Mouse (Mus musculus) kidney, postnatal 0 days (tissue): ENCODE data around the gene Dsp. TPM values are rescaled to one million over a fixed set of nuclear protein-coding genes. Genes with fewer than 3 reads are reported as not detected.

ENCODE experiments used
- ATAC-seq: fragments of 200-750 bp; cut with Nextera tagmentation; replicated peaks from 2 replicates; pipeline ENCODE4 v1.8.0; 2017; ENCODE audit warnings: low read depth, moderate number of reproducible peaks, moderate TSS enrichment, moderate library complexity; ENCODE audit not compliant: low FRiP score
- DNase-seq: peaks from one replicate; pipeline ENCODE4 v3.0.0-alpha.2; 2016; ENCODE audit warnings: low spot score
- H3K27ac ChIP-seq: fragments of 300-500 bp; sonication (generic); 2 replicates; pipeline ENCODE4 v1.5.1; 2014; ENCODE audit warnings: mild to moderate bottlenecking
- H3K27me3 ChIP-seq: fragments of 300-500 bp; sonication (generic); 2 replicates; pipeline ENCODE4 v1.6.1; 2014; ENCODE audit warnings: low read length, mixed read lengths; ENCODE audit not compliant: insufficient read depth
- H3K36me3 ChIP-seq: fragments of 300-500 bp; sonication (generic); 2 replicates; pipeline ENCODE4 v1.6.1; 2014; ENCODE audit warnings: low read length, mixed read lengths; ENCODE audit not compliant: insufficient read depth
- H3K4me1 ChIP-seq: fragments of 300-500 bp; sonication (generic); replicated peaks from 2 replicates; pipeline ENCODE4 v1.6.1; 2014; ENCODE audit warnings: antibody characterized with exemption, low read length, mixed read lengths; ENCODE audit not compliant: insufficient read depth
- H3K4me2 ChIP-seq: fragments of 300-500 bp; sonication (generic); 2 replicates; pipeline ENCODE4 v1.6.1; 2014; ENCODE audit warnings: mild to moderate bottlenecking, low read length, moderate library complexity, mixed read lengths
- H3K4me3 ChIP-seq: fragments of 300-500 bp; sonication (generic); replicated peaks from 2 replicates; pipeline ENCODE4 v1.5.1; 2014; ENCODE audit warnings: low read depth, low read length
- H3K9ac ChIP-seq: fragments of 300-500 bp; sonication (generic); 2 replicates; pipeline ENCODE4 v1.6.1; 2014; ENCODE audit warnings: low read depth, low read length
- H3K9me3 ChIP-seq: fragments of 300-500 bp; sonication (generic); replicated peaks from 2 replicates; pipeline ENCODE4 v1.6.1; 2016; ENCODE audit warnings: low read length, inconsistent platforms, mixed read lengths
- CTCF ChIP-seq: IDR thresholded peaks from 2 replicates; pipeline ENCODE4 v1.5.1; 2016; ENCODE audit warnings: antibody characterized with exemption, low read depth, mild to moderate bottlenecking, moderate library complexity
- WGBS: fragments of 180-500 bp; shearing (Covaris S2); extraction: QIAGEN DNeasy Blood & Tissue Kit; methylation state at CpG from one replicate; pipeline ENCODE4 v1.1.7; 2014; 5-methylcytosine and 5-hydroxymethylcytosine counted together
- polyA plus RNA-seq: library from polyadenylated mRNA; unstranded; fragments of >200 nt; fragmentation: Nextera tagmentation; extraction: Ambion mirVana; gene quantifications from 2 replicates; pipeline ENCODE4 v1.2.1, GENCODE M21; 2015

The Dsp gene
- polyA plus RNA-seq, result 4.4 and 4.8 TPM in 2 replicates

DNA sequence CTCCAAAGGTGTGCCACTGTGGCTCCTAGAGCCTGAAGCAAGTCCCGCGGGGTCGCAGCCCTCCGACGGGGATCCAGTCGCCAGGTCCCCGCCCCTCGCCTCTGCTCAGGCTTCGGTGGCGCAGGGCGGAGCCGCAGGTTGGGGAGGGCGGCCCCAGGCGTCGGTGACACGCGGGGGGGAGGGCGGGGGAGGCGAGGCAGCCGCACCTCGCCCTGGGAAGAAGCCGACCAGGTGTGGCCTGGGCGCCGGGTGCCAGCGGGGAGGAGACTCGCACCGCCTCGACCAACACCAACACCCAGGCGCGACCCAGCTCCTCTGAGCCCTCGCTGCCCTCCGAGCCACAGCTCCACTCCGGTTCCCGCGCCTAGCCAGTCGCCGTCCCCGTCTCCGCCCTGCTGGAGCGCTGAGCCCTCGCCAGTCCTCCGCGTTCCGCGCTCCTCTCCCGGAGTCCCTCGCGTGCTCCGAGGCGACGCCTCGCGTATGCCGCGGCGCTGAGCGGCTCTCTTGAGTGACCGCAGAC, at the start of gene Dsp:
Gene Dsp, plus strand, starts transcription at position 226 of the 520 bp plus-strand sequence.
- no peaks in the 10 kb centered on the region for H3K36me3 ChIP-seq
- ATAC-seq (peak; percentile 78), DNase-seq (peak; percentile 61)
- H3K27ac ChIP-seq, result peak within 1 kb of the TSS; percentile 76
- H3K9ac ChIP-seq, result peak within 1 kb of the TSS; percentile 48
- peak within 1 kb of the TSS; percentile 46 for H3K4me3 ChIP-seq
- 0 out of 2 replicates have a peak, but pooled peaks cover 7% of the 10 kb centered on the region for H3K27me3 ChIP-seq
- peak within 1 kb of the TSS; percentile 77 for H3K4me2 ChIP-seq
- WGBS, result under 1% methylated on average over 48 of the region's 58 CpGs
- peaks cover 9% of the 10 kb centered on the region; the same call in 1 of the 2 replicates for H3K4me1 ChIP-seq
- no peaks in the 10 kb centered on the region for H3K9me3 ChIP-seq
- TF ChIP-seq CTCF, result no peak

DNA sequence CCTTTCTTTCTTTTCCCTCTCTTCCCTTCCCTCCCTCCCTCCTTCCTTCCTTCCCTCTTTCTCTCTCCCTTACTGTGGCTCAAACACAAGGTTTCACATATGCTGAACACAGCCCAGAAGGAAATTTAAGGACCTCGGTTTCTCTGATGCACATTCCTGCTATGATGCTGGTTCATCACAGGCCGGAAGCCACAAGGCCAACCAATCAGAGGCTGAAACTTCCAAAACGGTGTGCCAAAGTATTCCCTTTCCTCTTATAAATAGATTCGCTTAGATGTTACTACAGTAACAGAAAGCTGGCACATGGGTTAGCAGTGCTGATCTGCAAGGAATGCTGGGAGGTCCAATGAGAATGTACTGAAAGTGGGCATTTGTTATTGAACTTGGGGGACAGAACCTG, 47.7 kb upstream of the Dsp start:
- no peak for ATAC-seq
- no peak overlapping the region for H3K4me3 ChIP-seq
- DNase-seq, result no peak
- no peak for TF ChIP-seq CTCF
- no peaks in the 10 kb centered on the region for H3K4me1 ChIP-seq
- no peak overlapping the region for H3K9ac ChIP-seq
- no peaks in the 10 kb centered on the region for H3K27me3 ChIP-seq
- H3K27ac ChIP-seq, result no peak overlapping the region
- no peaks in the 10 kb centered on the region for H3K36me3 ChIP-seq
- no peak overlapping the region for H3K4me2 ChIP-seq
- WGBS, result 76% methylated on average over 4 of the region's 4 CpGs
- H3K9me3 ChIP-seq, result no peaks in the 10 kb centered on the region

DNA sequence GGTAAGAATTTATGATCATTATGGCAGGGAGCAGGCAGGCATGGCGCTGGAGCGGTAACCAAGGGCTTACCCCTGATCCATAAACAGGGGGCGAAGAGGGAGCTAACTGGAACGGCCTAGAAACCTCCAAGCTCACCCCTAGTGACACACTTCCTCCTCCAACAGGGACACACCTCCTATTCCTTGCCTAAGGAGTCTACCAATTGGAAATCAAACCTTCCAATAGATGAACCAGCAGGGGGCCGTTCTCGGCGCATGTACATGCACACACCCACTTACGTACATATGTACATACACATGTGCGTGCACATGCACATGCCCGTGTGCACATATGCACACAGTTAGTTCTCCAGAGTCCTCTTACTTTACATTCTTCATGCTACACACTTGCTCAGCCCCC, 46.6 kb upstream of the Dsp start:
- Histone ChIP-seq H3K27ac (no peak overlapping the region), H3K4me1 (no peaks in the 10 kb centered on the region), H3K9ac (no peak overlapping the region), H3K4me2 (no peak overlapping the region), H3K9me3 (no peaks in the 10 kb centered on the region), H3K4me3 (no peak overlapping the region), H3K27me3 (no peaks in the 10 kb centered on the region), H3K36me3 (no peaks in the 10 kb centered on the region)
- TF ChIP-seq CTCF, result no peak
- 78% methylated on average over 10 of the region's 10 CpGs for WGBS
- DNase-seq, result no peak
- ATAC-seq, result no peak

DNA sequence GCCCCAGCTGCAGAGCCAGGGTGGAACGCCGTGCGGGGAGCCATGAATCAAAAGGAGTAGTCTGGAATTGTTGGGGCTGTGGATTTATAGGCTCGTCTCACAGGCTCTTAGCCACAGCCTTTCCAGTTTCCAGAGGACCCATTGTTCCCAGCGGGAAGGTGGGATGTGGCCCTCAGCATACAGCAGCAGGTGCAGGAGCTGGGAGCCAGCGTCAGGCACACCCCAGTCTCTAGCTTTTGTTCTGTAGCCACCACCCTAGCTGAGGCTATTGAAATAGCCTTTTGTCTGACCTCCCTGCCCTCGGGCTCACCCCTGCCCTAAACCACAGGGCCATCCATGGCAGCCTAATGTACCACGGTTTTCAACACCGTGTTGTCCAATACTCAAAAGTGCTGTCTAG, 42.0 kb upstream of the Dsp start:
- H3K4me1 ChIP-seq, result no peaks in the 10 kb centered on the region
- H3K4me2 ChIP-seq, result no peak overlapping the region
- H3K9me3 ChIP-seq, result no peaks in the 10 kb centered on the region
- H3K36me3 ChIP-seq, result no peaks in the 10 kb centered on the region
- no peaks in the 10 kb centered on the region for H3K27me3 ChIP-seq
- WGBS, result 80% methylated on average over 9 of the region's 9 CpGs
- H3K4me3 ChIP-seq, result no peak overlapping the region
- ATAC-seq (no peak), DNase-seq (no peak)
- no peak overlapping the region for H3K27ac ChIP-seq
- no peak for TF ChIP-seq CTCF
- H3K9ac ChIP-seq, result no peak overlapping the region

DNA sequence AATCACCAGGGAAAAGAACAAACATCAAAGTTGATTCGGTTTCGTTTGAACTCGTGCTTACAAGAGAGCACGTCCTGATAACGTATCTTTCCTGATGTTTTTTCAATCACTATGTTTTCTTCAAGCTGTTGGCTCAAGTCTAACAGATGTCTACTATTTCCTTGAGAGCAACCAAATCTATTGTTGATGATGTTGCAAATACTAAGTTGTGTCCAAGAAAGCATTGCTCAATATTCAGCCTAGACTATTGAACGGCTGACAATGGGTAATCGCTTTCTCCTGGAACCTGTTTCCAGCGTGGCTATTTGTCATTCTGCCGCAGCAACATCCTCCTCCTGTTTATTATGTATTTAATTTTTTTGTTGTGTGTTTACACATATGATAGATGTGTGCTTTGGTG, 28.8 kb upstream of the Dsp start:
- no peak overlapping the region for H3K27ac ChIP-seq
- DNase-seq (no peak), ATAC-seq (no peak)
- no peaks in the 10 kb centered on the region for H3K4me1 ChIP-seq
- no peak for TF ChIP-seq CTCF
- H3K9me3 ChIP-seq, result no peaks in the 10 kb centered on the region
- H3K4me2 ChIP-seq, result no peak overlapping the region
- no peak overlapping the region for H3K4me3 ChIP-seq
- no peaks in the 10 kb centered on the region for H3K36me3 ChIP-seq
- no peak overlapping the region for H3K9ac ChIP-seq
- no peaks in the 10 kb centered on the region for H3K27me3 ChIP-seq
- WGBS, result 89% methylated on average over 9 of the region's 9 CpGs

DNA sequence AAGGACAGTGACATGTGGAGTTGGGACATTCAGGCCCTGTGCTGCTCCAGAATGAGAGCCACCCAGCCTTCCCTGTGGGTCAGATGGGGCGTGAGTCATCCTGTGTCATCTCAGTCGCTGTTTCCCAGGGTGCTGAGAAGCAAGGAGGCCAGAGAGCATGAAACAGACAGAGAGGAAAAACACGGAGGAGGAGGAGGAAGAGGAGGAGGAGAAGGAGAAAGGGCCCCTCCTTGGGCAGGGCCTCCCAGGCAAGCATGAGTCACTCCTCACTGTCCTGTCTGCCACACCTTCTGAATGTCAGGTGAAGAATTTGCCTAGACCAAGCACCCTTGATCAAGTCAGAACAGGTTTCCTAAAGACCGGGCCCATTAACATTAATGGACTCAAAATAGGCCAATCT, 27.4 kb upstream of the Dsp start:
- no peaks in the 10 kb centered on the region for H3K4me1 ChIP-seq
- no peak for DNase-seq
- H3K4me3 ChIP-seq, result no peak overlapping the region
- 77% methylated on average over 4 of the region's 4 CpGs for WGBS
- no peak overlapping the region for H3K4me2 ChIP-seq
- H3K27ac ChIP-seq, result no peak overlapping the region
- no peaks in the 10 kb centered on the region for H3K9me3 ChIP-seq
- no peak overlapping the region for H3K9ac ChIP-seq
- no peak for TF ChIP-seq CTCF
- no peaks in the 10 kb centered on the region for H3K27me3 ChIP-seq
- H3K36me3 ChIP-seq, result no peaks in the 10 kb centered on the region
- ATAC-seq, result no peak

DNA sequence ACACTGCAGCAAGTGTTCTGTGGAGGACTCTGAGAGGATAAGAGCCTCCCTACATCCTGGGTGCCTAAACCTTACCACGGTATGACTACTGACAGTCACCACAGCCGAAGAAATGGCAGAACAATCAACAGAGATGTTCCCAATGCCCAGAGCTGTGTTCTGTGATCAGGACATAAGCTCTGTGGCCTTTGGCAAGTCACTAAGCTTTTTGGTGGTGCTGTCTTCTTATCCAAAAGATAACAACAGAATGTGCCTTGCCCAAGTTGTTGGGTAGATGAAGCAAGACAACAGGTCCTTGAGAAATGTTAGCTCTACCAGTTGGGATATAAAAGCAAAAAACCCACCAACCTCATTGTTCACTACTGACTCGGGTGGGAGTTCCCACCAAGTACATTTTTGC, 23.4 kb upstream of the Dsp start:
- Histone ChIP-seq H3K4me3 (no peak overlapping the region), H3K4me1 (no peaks in the 10 kb centered on the region), H3K9ac (no peak overlapping the region), H3K9me3 (no peaks in the 10 kb centered on the region), H3K27ac (no peak overlapping the region), H3K4me2 (no peak overlapping the region), H3K27me3 (no peaks in the 10 kb centered on the region), H3K36me3 (no peaks in the 10 kb centered on the region)
- no peak for TF ChIP-seq CTCF
- 77% methylated on average over 3 of the region's 3 CpGs for whole genome bisulfite sequencing
- no peak for DNase-seq
- ATAC-seq, result no peak
